In genomic region chr7:101326006-101326405, GRCm38 (mm10) we compare ENCODE assay signal across 28 mouse cellular contexts. TPM values are rescaled to one million over a fixed set of nuclear protein-coding genes. Genes with fewer than 3 reads are reported as not detected.
A peak's percentile ranks its signal among the peaks of the same experiment; 100 is the strongest.
DNase-seq lines count a peak whose midpoint lies in the region; ATAC-seq and TF ChIP-seq lines count a peak whose summit lies in the region.
"Had no signal": no experiment of that assay in that cellular context is flagged by ENCODE, and none has a peak within 500 bp of the region (broad histone marks: within the 10 kb centered on the region; RNA-seq: fewer than 3 reads in every experiment).

No protein-coding gene starts in this region.

- H3K4me2 ChIP-seq in kidney, embryonic 15.5 days = no peak overlapping the region
- 0 out of 2 replicates have a peak overlapping the region, but pooled peaks have one; percentile 2 for H3K4me2 ChIP-seq in stomach, embryonic 15.5 days
- H3K4me2 ChIP-seq in stomach, postnatal 0 days (replicated peaks; ENCODE audit: low read depth) = no peak overlapping the region
- H3K4me2 ChIP-seq: embryonic facial prominence, embryonic 13.5 days; forebrain, embryonic 13.5 days; heart, embryonic 12.5 days; lung, embryonic 15.5 days; midbrain, embryonic 15.5 days; neural tube, embryonic 12.5 days had no signal

- H3K27me3 ChIP-seq in kidney, embryonic 15.5 days = 0 out of 2 replicates have a peak, but pooled peaks cover 5% of the 10 kb centered on the region
- H3K27me3 ChIP-seq in stomach, embryonic 15.5 days (replicated peaks) = no peaks in the 10 kb centered on the region
- no peaks in the 10 kb centered on the region for H3K27me3 ChIP-seq in stomach, postnatal 0 days (ENCODE audit: control insufficient read depth, insufficient read depth, low read length)
- H3K27me3 ChIP-seq: lung, embryonic 15.5 days had no signal

- TF ChIP-seq CTCF in stomach, postnatal 0 days (IDR thresholded peaks at IDR 0.05; ENCODE audit: low read depth) = no peak

- no peak overlapping the region for H3K27ac ChIP-seq in kidney, embryonic 15.5 days
- no peak overlapping the region for H3K27ac ChIP-seq in stomach, embryonic 15.5 days
- no peak overlapping the region for H3K27ac ChIP-seq in stomach, postnatal 0 days (replicated peaks)
- H3K27ac ChIP-seq: embryonic facial prominence, embryonic 13.5 days; forebrain, embryonic 13.5 days; hindbrain, embryonic 10.5 days; kidney, postnatal 0 days; lung, embryonic 15.5 days; midbrain, embryonic 15.5 days; neural tube, embryonic 12.5 days had no signal

- ATAC-seq in kidney, embryonic 15.5 days (replicated peaks; ENCODE audit: low FRiP score) = no peak
- ATAC-seq in stomach, embryonic 15.5 days (ENCODE audit: insufficient read depth, low FRiP score, low read depth) = no peak
- ATAC-seq in stomach, postnatal 0 days (ENCODE audit: low FRiP score, low TSS enrichment) = no peak
- ATAC-seq: forebrain, embryonic 13.5 days; hindbrain, embryonic 16.5 days; midbrain, embryonic 15.5 days had no signal

- H3K4me1 ChIP-seq in kidney, embryonic 15.5 days = peaks cover 72% of the 10 kb centered on the region
- peaks cover 44% of the 10 kb centered on the region; the same call in 1 of the 2 replicates for H3K4me1 ChIP-seq in stomach, embryonic 15.5 days
- peaks cover 6% of the 10 kb centered on the region; the same call in 1 of the 2 replicates for H3K4me1 ChIP-seq in stomach, postnatal 0 days (replicated peaks; ENCODE audit: control insufficient read depth, insufficient read depth)

- H3K9ac ChIP-seq in kidney, embryonic 15.5 days = no peak overlapping the region
- H3K9ac ChIP-seq in stomach, embryonic 15.5 days = no peak overlapping the region
- no peak overlapping the region for H3K9ac ChIP-seq in stomach, postnatal 0 days (ENCODE audit: low read length)
- H3K9ac ChIP-seq: embryonic facial prominence, embryonic 13.5 days; forebrain, embryonic 13.5 days; heart, embryonic 12.5 days; lung, embryonic 15.5 days; midbrain, embryonic 15.5 days; neural tube, embryonic 12.5 days had no signal

- H3K4me3 ChIP-seq in kidney, embryonic 15.5 days (replicated peaks) = no peak overlapping the region
- no peak overlapping the region for H3K4me3 ChIP-seq in stomach, embryonic 15.5 days (replicated peaks)
- no peak overlapping the region for H3K4me3 ChIP-seq in stomach, postnatal 0 days (ENCODE audit: low read depth, low read length)
- H3K4me3 ChIP-seq: embryonic facial prominence, embryonic 13.5 days; erythroblast, embryonic 14.5 days; forebrain, embryonic 13.5 days; heart, embryonic 12.5 days; hindbrain, embryonic 10.5 days; lung, embryonic 15.5 days; megakaryocyte, embryonic 14.5 days; midbrain, embryonic 15.5 days; neural tube, embryonic 12.5 days had no signal

- peak; percentile 67 to 79 for DNase-seq in kidney, adult 8-10 months
- no peak for DNase-seq in stomach, postnatal 0 days (ENCODE audit: low spot score)
- peak; percentile 62 to 84 for DNase-seq in kidney, postnatal 36 days
- no peak for DNase-seq in left cerebral cortex, adult 9 months (ENCODE audit: low spot score in 2 of 2)
- no peak for DNase-seq in frontal cortex, postnatal 25 days (ENCODE audit: low spot score in 2 of 2)
- DNase-seq: adrenal gland, adult 2 months; cerebellum, adult 18-20 months; cerebellum, postnatal 36 days; embryo, embryonic 11 days; gastrocnemius, postnatal 10 days; heart, postnatal 10 days; lung, postnatal 36 days; right cerebral cortex, postnatal 4 days; thymus, adult 2 months; thymus, postnatal 4 days had no signal

- 77% methylated on average over 5 of the region's 5 CpGs for WGBS in kidney, embryonic 15.5 days
- 67% methylated on average over 5 of the region's 5 CpGs for WGBS in stomach, embryonic 15.5 days
- WGBS in stomach, postnatal 0 days = 76% methylated on average over 5 of the region's 5 CpGs

- no peaks in the 10 kb centered on the region for H3K9me3 ChIP-seq in kidney, embryonic 15.5 days (replicated peaks)
- H3K9me3 ChIP-seq in stomach, embryonic 15.5 days = no peaks in the 10 kb centered on the region
- no peaks in the 10 kb centered on the region for H3K9me3 ChIP-seq in stomach, postnatal 0 days (ENCODE audit: control insufficient read depth, low read length)
- H3K9me3 ChIP-seq: embryonic facial prominence, embryonic 13.5 days; forebrain, embryonic 13.5 days; heart, embryonic 12.5 days; hindbrain, embryonic 10.5 days; lung, embryonic 15.5 days; megakaryocyte, embryonic 14.5 days; midbrain, embryonic 15.5 days; neural tube, embryonic 12.5 days had no signal

- TF ChIP-seq EP300 in stomach, postnatal 0 days (optimal IDR thresholded peaks at IDR 0.05) = no peak

- H3K36me3 ChIP-seq in kidney, embryonic 15.5 days = peaks cover 9% of the 10 kb centered on the region
- H3K36me3 ChIP-seq in stomach, embryonic 15.5 days = 0 out of 2 replicates have a peak, but pooled peaks cover 4% of the 10 kb centered on the region
- 0 out of 2 replicates have a peak, but pooled peaks cover 3% of the 10 kb centered on the region for H3K36me3 ChIP-seq in stomach, postnatal 0 days (ENCODE audit: control insufficient read depth, insufficient read depth, low read length)
- H3K36me3 ChIP-seq: embryonic facial prominence, embryonic 13.5 days; heart, embryonic 12.5 days; hindbrain, embryonic 10.5 days; midbrain, embryonic 15.5 days; neural tube, embryonic 12.5 days had no signal

RNA-seq across cellular contexts. Expression of gene Stard10, which starts 9.1 kb away (rescaled TPM):
- polyA plus RNA-seq in kidney, embryonic 15.5 days (2015; fragmentation: Nextera tagmentation; extraction: Ambion mirVana) = 55.4 and 58.5 TPM in 2 replicates
- 112 and 127 TPM in 2 replicates for polyA plus RNA-seq in stomach, embryonic 15.5 days (2015; fragmentation: Nextera tagmentation; extraction: Ambion mirVana)
- 132 and 144 TPM in 2 replicates for polyA plus RNA-seq in stomach, postnatal 0 days (2015; fragmentation: Nextera tagmentation; extraction: Ambion mirVana)

RNA-seq across cellular contexts. Expression of gene Arap1, which starts 21.9 kb away (rescaled TPM):
- polyA plus RNA-seq in kidney, embryonic 15.5 days (2015; fragmentation: Nextera tagmentation; extraction: Ambion mirVana) = 78.9 and 97.1 TPM in 2 replicates
- 88.7 and 92.5 TPM in 2 replicates for polyA plus RNA-seq in stomach, embryonic 15.5 days (2015; fragmentation: Nextera tagmentation; extraction: Ambion mirVana)
- 37.2 and 44.7 TPM in 2 replicates for polyA plus RNA-seq in stomach, postnatal 0 days (2015; fragmentation: Nextera tagmentation; extraction: Ambion mirVana)

RNA-seq across cellular contexts. Expression of gene Atg16l2, which starts 24.0 kb away (rescaled TPM):
- polyA plus RNA-seq in kidney, embryonic 15.5 days (2015; fragmentation: Nextera tagmentation; extraction: Ambion mirVana) = 17.4 and 18.5 TPM in 2 replicates
- polyA plus RNA-seq in stomach, embryonic 15.5 days (2015; fragmentation: Nextera tagmentation; extraction: Ambion mirVana) = 15.4 and 16.2 TPM in 2 replicates
- 6.0 and 7.1 TPM in 2 replicates for polyA plus RNA-seq in stomach, postnatal 0 days (2015; fragmentation: Nextera tagmentation; extraction: Ambion mirVana)

Comparison
In these comparisons a context has a peak if more than half of its experiments do, and no peak if none do; other contexts are left out.
1. DNase-seq: peak in kidney, adult 8-10 months (2 of 2) and kidney, postnatal 36 days (2 of 2); none in stomach, postnatal 0 days (single experiment), left cerebral cortex, adult 9 months (0 of 2) and frontal cortex, postnatal 25 days (0 of 2).